Mouse (Mus musculus): ENCODE data around the gene Wnt1.
"Not testable (repeated sequence)": the region's sequence is repeated elsewhere in the genome, so short reads cannot be mapped to it uniquely, and the experiment has no call there.

Wnt1 gene

DNA sequence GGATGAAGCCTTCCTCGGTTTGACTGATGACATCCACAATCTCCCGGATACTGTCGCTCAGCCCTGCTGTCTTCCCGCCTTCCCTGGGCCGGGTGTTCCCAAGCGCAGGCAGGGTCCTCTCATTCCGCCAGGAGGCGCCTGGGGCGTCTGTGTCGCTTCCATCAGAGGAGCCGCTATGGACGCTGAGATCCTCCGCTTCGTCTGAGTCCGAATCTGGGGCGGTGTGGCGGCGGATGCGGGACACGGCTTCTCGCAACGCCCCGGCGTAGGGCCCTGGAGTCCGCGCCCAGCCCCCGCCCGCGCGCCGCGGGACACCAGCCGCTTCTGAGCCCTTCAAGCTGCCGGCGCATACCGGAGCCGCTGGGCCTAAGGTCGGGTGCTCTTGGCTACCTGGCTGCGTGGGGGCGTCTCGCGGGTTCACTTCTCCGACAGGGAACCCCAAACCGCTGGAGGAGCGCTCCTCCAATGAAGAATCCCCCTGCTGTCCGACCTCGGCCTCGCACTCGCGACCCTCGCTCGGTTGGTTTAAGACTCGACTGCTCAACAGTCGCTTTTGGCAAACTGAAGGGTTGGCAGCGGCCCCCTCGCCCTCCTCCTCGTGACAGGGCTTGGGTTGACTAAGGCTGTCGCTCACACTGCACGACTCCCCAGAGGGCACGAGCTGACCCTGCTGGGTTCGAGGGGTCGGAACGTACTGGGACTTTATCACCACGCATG lies 15.8 kb downstream of the Wnt1 start:
- DNase-seq (ENCODE audit: low read depth, low spot score) = no peak

DNA sequence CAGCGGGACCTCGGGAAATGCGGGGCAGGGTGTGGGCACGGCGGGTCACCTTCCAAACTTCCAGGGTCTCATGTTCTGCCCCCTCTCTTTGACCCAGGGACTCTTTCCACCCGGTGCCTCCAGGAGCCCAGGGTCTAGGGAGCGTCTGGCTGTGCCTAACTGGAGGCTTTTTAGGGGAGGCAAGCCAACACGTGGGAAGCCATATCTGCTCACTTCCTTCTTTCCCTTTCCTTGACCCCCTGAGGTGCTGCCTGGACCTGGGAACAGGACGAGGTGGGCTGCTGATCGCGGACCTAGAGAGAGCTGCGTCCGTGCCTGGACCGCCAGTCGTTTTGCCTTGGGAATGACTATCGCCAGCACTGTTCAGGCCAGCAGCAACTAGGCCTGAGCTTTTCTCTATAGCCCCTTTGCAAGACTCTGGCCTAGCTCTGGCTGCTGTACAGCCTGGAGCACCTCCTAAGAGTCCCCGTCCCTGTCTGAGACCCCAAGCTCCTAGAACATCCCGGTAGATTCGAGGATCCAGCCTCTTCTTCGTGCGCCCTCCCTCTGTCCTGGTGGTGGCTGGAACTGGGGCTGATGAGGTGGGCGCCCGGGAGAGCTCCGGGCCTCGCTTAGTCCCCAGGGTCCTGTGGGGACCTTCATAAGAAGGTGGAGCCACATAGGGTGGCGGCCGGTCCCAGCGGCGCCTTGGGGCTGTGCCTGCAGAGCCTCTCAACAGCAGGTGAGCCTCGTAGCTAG lies 16.6 kb downstream of the Wnt1 start:
- no peak for DNase-seq (ENCODE audit: low read depth, low spot score)

GRCm38 (mm10) chr15:98806809-98807770 lies 17.4 kb downstream of the Wnt1 start:
- DNase-seq (ENCODE audit: low read depth, low spot score) = no peak

DNA sequence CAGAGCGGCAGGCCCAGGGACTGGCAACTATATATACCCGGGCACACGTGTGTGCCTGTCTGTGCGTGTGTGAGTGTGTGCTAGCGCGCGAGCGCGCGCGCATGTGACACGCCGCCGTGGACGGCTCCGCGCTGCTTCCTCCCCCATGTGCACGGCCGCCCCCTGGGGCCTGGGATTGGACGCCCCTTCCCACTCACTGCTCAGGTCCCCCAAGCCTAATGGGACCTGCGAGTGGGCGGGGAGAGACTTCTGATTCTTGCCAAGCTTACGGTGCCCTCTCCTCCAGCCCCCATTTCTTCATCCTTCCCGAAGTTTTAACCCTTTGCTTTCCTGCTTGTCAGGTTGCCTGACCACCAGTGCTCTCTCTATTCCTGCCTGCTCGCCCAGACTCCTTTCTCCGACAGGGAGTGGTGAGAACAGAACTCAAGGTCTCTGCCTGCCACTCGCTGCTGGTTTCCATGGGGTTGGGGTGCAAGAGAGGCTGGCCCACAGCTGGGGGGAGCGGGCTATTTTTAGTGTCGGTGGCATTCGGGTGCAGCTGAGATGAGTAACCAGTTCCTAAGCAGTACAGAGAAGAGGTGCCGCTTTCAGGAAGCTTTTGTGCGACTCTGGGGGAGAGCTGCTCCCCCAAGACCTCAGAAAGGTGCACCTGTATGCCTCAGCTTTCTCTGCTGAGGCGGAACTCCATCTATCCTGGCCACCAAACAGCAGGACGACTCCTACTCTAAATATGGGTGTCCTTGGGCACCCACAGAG lies 18.4 kb downstream of the Wnt1 start:
- DNase-seq (ENCODE audit: low read depth, low spot score) = peak; percentile 83

DNA sequence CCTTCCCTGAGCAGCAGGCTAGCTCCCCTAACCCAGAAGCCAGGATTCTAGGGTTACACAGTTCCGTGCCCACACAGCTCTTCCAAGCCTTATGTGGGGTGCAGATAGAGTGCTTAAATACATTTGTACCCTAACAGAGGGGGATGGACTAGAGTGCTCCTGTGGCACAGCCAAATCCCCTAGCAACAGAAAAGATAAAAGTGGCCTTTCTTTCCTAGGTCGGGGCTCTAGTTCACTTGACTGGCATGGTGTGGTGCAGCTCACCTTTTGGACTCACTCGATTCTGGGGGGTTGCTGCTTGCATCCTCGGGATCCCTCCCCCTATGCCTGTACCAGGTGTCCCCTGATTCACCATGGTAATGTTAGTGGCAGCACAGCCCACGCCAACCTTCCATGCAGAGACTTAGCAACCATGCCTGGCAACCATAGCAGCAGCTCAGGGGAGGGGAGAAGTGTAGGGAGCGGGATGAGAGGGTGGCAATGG lies 19.0 kb downstream of the Wnt1 start:
- peak; percentile 96 for DNase-seq (ENCODE audit: low read depth, low spot score)

- no peak for DNase-seq (ENCODE audit: low read depth, low spot score)
Measured at GRCm38 (mm10) chr15:98809390-98809789, 19.7 kb downstream of the Wnt1 start, which contains the start of gene Ddn. Gene Ddn (minus strand): TSS chr15:98809490.

DNA sequence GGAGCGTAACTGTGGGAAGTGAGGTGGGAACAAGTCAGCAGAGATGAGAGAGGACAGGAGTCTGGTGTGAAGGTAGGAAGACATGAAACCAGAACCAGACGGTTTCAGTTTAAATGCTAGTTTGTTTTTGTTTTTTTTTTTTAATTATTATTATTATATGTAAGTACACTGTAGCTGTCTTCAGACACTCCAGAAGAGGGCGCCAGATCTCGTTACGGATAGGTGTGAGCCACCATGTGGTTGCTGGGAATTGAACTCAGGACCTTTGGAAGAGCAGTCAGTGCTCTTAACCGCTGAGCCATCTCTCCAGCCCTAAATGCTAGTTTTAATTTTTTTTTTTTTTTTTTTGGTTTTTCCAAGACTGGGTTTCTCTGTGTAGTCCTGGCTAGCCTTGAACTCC lies 20.6 kb downstream of the Wnt1 start:
- not testable (repeated sequence) for DNase-seq (ENCODE audit: low read depth, low spot score)

DNA sequence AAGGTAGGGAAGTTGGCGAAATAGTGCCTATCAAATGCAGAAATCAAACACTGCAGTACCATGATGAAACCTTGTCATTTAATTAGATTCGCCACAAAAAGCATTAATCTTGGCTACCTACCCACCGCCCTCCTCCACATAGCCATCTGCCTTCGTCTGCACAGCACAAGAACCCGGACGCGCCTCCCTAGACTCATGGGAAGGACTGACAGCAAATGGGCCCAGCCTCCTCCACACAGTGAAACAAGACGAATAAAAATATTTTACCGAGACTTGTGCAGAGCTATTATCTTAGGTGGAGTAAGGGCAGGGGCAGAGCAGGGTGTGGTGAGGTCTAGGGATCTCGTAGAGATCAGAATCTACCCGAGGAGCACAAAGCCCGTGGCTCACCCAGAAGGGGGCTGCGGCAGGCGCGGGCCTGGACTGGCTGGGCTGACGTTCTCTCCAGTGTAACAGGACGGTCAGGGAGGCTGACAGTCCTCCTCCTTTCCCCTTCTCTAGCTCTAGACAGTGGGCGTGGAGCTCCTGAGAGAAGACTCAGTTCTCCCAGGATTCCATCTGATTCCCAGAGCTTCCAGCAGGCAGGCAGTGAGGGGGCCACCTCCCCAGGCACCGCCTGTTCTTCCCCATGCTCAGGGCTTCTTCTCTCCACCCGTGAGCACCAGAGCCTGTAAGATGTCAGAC lies 23.2 kb downstream of the Wnt1 start:
- peak; percentile 90 for DNase-seq (ENCODE audit: low read depth, low spot score)

- DNase-seq (ENCODE audit: low read depth, low spot score) = no peak
Measured at GRCm38 (mm10) chr15:98818171-98818570, 28.5 kb downstream of the Wnt1 start.

- no peak for DNase-seq (ENCODE audit: low read depth, low spot score)
Measured at GRCm38 (mm10) chr15:98820937-98821336, 31.3 kb downstream of the Wnt1 start.

DNA sequence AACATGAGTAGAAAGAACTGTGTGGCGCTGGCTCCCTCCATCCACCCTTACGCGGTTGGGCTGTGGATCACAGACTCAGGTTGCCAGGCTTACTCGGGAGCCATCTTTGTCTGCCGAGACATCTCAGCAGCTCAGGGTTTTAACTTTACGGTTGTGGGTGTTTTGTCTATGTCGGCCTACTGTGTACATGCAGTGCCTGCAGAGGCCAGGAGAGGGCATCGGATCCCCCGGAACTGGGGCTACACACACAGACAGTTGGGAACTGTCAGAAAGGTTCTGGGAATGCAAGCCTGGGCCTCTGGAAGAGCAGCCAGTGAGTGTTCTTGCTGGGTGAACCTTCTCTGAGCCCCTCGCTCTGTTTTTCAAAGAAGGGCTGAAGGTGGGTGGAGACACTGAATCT lies 31.7 kb downstream of the Wnt1 start:
- DNase-seq (ENCODE audit: low read depth, low spot score) = no peak

GRCm38 (mm10) chr15:98822147-98822546 lies 32.5 kb downstream of the Wnt1 start:
- DNase-seq (ENCODE audit: low read depth, low spot score) = no peak

DNA sequence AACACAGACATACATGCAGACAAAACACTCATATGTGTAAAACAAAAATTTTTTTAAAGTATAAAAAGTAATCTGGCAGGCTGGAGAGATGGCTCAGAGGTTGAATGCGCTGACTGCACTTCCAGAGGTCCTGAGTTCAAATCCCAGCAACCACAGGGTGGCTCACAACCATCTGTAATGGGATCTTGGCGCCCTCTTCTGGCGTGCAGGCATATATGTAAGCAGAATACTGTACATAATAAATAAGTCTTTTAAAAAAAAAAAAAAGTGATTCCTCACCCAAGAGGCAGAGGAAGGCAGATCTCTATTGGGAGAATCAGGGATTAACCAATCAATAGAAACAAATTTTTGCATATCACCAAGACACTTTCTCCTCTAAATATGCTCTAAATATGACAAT lies 33.8 kb downstream of the Wnt1 start:
- no peak for DNase-seq (ENCODE audit: low read depth, low spot score)

- DNase-seq (ENCODE audit: low read depth, low spot score) = no peak
Measured at GRCm38 (mm10) chr15:98827611-98828011, 38.0 kb downstream of the Wnt1 start.

DNA sequence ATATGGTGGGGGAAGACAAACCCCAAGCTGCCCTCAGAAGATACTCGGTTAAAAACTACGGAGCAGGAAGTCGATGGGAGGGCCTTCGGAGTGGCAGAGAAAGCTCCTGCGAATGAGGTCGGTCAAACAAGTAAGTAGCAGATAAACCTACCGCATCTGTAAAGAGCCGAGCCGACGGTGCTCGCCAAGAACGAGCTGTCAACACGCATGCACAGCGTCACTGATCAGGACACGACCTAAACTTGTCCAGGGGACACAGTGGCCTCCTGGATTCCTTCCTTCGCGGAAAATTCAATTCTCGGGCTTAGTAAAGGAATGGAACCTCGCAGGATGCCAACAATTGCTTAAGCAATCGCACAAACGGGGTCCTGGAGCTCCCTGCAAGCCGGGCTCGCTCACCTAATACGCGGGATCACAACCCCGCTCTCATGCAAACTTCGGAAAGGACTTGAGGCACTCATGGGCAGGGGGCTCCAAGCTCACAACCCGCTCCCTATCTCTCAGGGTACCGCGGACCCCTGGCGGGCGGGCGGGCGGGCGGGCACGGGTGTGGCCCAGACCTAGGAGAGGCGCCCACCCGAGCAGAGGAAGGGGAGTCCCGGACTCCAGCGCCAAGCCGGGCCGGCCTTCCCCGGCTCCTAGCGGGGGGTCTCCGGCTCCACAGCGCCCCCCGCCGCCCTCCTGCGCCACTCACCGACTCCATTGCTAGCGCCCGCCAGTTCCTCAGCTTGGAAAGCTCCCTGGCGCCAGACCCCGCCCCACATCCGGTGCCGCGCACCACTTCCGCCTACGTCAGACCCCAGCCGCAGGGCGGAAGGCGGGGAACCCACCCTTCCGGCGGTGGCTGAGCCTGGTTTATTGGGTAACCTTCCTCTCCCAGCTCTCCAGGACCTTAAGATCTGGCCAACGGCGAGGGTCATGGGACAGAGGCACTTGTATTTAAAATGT lies 41.4 kb downstream of the Wnt1 start, which contains the start of gene Prkag1:
Gene Prkag1, minus strand, starts transcription at position 786 of the 948 bp plus-strand sequence.
- DNase-seq (ENCODE audit: low read depth, low spot score) = peak; percentile 83

DNA sequence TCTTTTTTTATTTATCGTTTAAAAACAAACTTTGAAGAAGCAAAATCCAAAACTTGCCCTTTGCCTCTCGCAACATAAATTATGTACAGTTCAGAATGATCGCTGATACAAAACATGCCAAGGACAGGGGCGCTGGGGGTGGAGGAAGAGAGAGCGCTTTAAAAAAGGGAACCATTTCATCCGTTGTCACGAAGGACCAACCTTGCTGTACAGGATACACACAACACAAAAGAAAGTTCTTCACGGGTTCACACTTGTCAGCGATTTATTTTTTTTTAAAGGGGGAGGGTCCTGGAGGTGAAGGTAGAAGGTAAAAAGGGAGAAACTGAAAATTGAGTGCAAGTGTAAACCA lies 42.0 kb downstream of the Wnt1 start:
- no peak for DNase-seq (ENCODE audit: low read depth, low spot score)

DNA sequence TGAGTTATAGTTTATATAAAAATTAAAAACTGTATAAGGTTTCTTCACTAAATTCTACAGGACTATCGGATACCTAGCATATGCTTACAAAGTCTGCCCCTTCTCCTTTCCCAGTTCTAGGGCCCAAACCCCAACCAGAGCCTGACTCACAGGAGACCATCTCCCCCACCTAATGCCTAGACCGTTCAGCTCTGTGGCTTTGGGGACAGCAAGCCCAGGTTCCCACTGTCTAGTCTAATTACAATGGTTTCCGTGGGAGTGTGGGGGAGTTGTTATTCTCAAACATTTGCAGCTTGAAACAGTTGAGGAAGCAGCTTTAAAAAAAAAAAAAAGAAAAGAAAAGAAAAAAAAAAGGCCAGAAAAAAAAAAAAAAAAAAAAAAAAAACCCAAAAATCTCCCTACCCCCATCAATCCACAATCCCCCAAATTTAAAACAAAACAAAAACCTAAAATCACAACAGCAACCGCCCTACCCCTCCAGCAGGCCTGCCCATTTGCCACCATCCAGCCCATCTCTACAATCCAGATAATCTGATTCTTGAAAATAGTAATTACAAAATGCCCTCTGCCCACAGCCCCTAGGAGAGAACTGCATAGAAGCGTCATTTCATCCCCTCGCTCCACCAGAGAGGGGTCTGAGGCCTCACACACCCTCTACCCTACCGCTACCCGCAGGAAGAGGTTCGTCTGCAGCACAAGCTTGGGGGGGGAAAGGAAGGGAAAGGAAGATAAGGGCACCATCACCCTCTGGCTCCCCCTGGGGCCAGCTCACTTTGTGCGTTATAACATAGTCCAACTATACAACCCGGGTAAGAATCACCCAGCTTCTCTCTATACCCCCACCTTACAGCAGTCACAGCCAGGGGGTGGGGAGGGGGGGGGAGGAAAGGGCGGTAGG lies 42.8 kb downstream of the Wnt1 start:
- no peak for DNase-seq (ENCODE audit: low read depth, low spot score)

DNA sequence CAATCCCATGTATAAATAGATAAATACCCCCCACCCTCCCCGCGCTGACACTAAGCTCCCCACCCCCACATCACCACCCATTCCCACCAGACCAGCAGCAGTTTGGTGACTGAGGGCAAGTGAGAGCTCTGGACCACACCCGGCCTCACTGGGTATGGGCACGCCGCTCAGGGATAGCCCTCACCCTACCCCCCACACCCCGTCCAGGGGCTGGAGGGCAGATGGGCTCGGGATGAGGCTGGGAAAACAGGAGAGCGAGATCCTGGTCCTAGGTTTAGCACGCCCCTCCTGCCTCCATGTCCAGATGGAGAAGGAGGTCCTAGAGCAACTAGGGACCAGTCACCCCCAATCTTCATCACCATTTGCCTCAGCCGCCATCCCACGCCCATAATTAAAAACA lies 43.6 kb downstream of the Wnt1 start:
- DNase-seq (ENCODE audit: low read depth, low spot score) = no peak
